Mouse (Mus musculus): Measurements from ENCODE around the gene Amotl1.
"Not testable (repeated sequence)": the region's sequence is repeated elsewhere in the genome, so short reads cannot be mapped to it uniquely, and the experiment has no call there.

Gene Amotl1

DNA sequence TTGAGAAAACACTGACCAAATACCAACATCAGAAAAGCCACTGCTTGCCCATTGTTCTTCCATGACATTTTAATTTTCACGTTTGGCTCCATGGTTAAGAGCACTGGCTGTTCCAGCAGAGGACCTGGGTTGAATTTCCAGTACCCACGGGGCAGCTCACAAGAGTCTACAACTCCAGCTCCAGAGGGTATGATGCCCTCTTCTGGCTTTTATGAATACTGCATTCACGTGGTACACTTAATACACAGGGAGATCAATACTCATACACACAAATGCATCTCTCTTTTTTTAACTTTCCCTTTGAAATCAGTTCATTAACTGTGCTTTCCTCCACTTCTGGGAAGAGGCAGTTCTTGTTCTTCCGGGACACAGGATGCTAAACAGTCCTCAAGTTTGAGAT is 41.4 kb downstream of the Amotl1 start:
- DNase-seq = no peak

DNA sequence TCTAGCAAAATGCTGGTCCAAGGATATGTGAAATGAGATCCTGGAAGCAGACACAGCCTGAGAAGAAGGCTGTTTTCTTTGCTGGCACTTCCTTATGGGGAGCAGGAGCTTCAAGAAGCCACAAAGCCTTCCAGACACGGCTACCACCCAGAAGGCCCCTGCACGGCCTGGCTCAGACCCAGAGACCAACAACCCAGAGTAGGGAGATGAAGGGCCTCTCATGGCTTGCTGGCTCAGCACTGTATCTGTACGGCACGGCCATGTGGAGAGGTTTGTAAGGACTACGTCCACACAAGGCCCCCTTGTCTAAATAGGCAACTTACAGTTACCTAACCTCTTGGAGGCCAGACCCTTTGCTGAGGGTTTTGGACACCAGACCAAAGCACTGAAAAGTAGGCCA is 45.1 kb downstream of the Amotl1 start:
- DNase-seq = no peak

DNA sequence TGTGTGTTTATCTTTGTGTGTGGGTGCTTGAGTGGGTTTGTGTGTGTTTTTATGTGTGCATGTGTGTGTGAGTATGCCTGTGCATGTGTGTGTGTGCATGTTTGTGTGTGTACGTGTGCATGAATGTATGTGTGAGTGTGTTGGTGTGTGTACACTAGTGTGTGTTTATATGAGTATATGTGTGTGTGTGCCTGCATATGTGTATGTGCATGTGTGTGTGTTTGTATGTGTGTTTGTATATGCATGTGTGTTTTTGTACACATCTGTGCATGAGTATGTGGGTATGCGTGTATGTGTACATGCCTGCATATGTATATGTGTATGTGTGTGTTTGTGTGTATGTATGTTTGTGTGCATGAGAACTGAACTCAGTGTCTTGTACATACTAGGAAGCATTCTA is 46.7 kb downstream of the Amotl1 start:
- no peak for DNase-seq

DNA sequence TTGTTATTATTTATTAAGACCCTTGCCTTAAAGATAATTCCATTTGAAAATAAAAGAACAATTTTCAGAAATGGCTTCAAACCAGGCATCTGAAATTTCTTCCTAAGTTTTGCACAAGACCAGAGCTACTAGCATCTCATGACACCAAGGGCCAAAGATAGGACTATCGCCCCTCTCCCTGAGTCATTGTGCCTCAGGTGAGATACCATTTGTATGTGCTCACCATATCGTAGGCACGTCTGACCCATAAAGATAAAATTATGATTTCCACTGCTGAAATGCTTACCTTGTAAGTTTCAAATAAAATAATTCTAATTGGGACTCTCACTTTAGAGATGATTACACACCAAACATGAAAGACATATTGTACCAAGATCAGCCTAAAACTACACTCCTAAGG is 47.4 kb downstream of the Amotl1 start:
- no peak for DNase-seq

DNA sequence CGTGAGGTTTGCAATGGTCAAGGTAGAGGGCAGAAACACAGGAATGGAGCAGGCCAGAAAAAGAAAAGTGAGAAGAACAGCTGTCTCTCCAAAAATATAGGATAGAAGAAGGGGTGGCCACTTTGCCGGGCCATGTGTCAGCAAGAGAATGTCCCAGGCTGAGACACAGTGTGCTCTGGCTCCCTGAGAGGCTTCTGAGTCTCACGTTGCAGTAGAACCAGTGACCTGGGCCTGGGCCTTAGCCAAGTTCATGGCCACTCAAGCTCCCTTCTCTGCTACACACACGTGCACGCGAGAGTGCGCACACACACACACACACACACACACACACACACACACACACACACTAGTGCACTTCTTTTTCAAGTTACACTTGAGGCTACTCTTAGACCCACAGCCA is 48.0 kb downstream of the Amotl1 start:
- no peak for DNase-seq

DNA sequence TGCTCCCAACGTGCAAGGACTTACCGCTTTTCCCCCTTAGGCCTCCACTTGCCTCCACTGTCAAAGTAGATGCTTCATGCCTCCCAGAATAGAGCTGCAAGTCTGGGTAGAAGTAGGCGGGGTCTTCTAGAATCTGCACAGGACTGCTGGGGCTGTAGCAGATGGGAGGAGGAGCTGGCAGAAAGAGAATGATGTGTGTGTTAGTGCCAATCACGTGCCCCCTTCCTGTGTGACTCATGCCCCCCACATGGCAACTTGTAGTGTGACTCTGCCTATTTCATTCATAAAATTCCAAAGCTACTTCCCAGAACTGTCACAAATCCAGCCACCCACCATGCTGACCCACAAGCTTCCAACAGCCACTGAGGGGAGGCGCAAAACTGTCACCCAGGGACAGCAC is 48.4 kb downstream of the Amotl1 start:
- no peak for DNase-seq

DNA sequence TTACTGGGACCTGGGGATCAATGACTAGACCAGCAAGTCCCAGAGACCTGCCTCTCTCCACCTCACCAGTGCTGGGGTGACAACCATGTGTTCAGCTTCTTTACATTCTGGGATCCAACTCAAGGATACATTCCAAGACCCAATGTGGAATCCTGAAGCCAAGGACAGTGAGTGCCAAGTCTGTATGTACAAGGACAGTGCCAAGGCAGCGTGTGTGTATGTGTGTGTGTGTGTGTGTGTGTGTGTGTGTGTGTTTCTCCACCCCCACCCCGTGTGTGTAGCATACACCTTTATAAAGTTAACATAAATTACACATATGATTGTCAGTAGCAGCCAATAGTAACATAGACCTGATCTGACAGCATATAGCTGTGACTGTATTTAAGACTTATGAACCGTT is 49.0 kb downstream of the Amotl1 start:
- no peak for DNase-seq

DNA sequence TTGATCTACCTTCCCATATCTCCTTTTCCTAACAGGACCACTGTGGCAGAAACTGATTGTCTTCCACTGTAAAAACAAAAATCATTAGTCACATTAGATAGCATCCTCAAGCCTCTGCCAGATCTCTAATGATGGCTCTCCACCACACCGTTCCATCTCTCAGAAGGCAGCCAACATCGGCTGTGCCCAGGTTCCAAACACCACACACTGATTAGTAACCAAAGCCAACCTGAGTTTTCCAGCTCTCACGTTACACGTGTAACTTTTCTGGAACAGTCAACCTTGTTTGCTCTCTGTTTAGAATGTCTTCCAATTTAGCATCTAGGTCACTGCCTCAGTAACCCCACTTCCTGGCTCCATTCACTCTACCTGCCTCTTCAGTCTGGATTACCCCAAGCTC is 51.0 kb downstream of the Amotl1 start:
- DNase-seq = no peak

DNA sequence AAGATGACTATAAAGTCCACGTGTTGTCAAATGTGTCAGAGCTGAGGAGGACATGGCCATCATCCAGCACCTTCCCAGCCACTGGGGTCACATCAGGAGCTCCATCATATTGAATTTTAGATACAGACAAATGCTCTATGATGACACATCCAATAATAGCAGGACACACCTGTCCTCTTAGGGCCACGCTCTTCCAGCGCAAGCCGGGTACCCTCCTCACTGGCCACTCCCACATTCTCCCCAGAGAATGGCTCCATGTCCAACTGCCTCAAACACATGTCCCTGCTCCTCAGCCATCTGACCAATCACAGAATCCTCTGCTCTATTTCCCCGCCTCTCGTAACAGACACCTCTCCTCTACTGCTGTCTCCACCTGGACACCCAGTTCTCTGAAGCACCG is 54.2 kb downstream of the Amotl1 start:
- DNase-seq = no peak

DNA sequence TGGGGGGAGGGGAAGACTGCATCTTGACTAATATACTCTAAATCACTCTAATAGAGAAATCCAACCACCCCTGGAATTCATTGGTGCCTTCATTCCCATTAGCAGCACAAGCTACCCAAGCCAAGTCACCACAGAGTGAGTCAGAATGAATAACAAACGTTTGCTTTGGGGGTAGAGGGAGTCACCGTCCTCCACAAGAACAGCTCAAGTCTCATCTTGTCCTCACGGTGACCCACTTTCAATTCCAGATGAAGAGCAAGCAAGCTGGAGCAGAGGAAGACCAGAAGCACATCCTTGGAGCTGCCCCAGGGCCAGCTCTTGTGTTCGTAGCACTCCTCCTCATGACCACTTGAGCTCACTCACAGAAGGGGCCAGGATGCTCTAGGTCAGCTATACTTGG is 56.2 kb downstream of the Amotl1 start:
- DNase-seq = no peak

DNA sequence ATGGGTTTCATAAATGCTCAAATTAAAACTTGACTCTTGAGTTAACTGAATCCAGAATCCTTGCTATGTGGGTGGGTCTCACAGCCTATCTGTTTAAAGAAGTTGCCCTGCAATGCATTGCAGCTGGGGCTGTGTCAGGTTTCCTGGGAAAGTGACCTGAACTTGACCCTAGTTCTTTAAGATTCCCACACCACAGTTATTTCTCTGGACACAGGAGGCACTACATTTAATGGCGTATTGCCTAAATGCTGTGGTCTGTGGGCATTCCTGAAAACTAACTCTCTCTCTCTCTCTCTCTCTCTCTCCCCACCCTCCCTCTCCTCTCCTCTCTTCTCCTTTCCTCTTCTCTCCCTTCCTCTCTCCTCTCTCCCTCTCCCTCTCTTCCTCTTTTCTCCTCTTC is 59.2 kb downstream of the Amotl1 start:
- DNase-seq = no peak

DNA sequence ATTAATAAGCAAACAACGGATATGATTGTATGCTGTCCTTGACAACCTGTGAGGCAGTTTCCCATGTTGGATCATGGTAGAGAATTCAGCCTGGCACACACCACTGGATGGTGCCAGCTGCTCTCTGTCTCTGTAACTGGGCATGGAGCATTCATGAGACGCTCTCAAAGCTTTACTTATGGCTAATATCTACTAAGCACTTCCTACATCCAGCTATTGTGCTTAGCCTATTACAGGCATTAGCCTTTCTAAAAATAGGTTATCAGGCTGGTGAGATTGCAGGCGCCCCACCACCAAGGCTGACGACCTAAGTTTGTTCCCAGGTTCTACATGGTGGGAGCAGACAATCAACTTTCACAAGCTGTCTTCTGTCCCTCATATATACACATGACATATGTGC is 65.9 kb downstream of the Amotl1 start:
- no peak for DNase-seq

DNA sequence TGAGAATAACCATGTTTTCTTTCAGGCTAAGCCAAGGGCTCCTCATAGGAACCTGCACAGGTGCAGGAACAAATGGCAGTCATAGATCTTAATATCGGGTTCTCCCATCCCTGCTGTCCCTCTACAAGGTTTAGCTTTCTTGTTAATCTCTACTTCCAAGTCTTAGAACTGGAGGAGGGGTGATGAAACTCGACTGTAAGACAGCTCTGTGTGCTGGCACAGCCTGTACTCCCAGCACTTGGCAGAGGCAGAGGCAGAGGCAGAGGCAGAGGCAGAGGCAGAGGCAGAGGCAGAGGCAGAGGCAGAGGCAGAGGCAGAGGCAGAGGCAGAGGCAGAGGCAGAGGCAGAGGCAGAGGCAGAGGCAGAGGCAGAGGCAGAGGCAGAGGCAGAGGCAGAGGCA is 68.5 kb downstream of the Amotl1 start:
- DNase-seq = not testable (repeated sequence)

DNA sequence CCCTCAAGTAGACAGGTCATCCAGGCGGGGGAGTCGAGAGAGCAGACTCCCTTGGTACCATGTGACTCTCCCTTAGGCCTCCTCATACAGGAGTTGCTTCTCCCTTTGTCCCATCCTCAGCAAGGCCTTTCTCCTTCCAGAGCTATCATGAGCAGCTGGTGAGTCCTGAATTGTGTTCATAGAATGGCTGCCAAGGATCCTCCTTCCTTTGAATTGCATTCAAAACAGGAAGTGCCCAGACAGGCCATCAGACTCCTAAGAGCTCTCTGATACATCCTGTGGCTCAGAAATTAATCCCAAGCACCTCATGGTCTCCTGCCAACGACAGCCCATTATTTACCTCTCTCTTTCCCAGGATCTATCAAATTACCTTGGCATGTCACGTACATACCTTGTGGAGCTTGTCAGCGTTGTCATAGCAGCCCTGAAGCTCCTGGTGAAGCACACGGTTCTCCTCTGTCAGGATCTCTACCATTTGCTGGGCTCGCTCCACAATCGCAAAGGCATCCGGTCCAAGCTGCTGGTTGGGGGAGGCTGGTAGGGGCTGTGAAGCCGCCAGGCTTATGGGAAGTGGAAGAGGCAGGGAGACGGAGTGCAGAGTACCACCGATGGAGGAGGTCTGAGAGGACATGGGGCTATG is 70.0 kb downstream of the Amotl1 start:
- no peak for DNase-seq

DNA sequence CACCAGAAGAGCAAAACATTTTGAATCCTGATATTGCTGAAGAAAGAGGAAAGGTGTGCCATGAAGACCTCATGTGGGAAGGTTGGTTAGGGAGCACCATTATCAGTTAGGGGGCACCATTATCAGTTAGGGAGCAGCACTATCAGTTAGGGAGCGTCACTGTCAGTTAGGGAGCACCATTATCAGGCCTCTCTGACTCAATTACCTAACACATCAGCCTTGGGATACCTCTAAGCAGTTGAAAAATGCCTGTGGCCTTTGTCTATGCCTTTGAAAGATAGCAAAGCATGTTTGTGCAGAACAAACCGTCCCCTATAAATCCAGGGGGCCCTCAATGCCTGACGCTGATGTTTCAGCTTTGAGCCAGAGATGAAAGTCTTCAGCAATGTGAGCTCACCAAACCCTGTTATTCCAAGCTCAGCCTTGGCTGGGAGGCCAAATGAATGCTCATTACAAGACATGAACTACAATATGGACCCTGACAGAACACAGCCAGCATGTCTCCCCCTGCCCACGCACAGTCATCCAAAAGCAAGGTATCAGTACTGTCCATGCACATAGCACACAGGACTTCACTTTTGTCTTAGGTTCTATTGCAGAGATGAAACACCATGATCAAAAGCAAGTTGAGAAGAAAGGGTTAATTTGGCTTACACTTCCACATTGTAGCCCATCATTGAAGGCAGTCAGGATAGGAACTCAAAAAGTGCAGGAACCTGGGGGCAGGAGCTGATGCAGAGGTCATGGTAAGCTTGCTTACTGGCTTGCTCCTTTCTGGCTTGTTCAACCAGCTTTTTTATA is 75.5 kb downstream of the Amotl1 start:
- DNase-seq = no peak

DNA sequence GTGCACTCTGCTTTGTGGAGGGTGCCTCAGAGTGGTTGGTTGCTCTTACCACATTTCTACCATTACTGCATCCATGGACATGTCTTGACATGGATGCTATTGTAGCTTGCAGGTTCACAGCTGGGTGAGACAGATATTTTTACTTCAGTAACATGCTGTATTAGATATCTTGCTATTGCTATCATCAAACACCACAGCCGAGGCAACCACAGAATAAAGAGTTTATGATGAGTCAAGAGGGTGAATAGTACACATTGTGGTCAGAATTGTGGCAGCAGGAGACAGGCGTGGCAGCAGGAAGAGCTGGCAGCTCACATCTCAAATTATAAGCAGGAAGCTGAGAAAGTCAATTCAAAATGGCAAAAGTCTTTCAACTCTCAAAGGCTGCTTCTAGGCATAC is 76.4 kb downstream of the Amotl1 start:
- DNase-seq = no peak

DNA sequence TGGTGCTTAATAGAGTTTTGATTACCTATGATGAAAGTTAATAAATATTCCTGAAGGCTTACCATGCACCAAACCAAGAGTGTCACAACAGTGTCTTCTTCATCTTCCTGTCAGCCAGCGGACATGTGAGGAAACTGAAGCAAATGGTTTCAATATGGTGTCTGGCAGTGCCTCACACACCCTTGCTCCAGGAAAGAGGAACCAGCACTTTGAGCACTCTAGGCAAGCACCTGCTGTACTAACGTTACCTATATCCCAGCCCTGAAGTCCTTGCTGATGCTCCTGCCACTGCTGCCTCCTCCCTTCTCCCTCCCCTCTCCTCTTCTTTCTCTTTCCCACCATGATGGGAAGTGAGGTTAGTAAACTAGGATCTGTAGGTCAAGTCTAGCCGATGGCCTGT is 80.4 kb downstream of the Amotl1 start:
- no peak for DNase-seq

DNA sequence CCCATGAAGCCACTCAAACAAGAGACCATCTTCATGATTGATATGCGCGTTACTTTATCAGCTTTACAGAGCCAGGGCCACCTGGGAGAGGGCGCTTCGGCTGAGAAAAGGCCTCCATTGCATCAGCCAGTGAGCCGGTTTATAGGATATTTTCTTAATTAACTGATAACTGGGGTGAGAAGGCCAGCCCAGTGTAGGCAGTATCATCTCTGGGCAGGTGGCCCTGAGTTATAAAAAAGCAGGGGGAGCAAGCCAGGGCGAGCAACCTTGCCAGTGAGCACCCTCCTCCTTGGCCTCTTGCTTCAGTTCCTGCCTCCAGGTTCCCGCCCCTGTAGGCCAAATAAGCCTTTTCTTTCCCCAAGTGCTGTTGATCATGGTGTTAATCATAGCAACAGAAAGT is 81.5 kb downstream of the Amotl1 start:
- DNase-seq = no peak

DNA sequence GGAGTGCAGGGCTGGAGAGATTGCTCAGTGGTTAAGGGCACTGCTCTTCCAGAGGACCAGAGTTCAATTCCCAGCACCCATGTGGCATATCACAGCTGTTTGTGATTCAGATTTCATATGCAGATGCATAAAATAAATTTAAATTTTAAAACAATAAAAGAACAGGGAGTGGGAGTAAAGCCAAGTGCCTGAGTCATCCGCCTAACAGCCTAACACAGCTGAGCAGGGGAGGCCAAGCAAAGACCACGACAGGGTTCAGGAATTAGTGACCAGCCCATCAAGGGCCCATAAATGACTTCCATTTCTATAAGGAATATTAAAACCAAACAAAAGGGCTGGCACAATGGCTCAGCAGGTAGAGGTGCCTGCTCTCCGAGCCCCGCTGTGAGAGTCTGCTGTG is 84.3 kb downstream of the Amotl1 start:
- DNase-seq = no peak

DNA sequence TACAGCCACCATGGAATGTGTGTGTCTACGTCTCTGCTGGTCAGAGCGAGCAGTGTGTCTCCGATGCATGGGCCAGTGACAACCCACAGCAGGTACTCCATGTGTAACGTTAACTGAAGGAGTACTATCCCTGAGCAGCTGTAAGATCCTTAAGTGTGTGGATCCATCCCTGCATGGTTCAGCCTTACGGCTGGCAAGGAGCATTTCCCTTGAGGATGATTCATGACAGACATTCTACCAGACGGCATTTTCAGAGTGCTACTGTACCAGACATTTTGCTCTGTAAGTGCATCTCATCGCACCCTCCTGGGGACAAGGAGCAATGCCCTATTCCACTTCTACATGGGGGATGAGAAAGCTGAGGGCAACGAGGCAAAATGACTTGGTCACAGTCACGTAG is 84.9 kb downstream of the Amotl1 start:
- DNase-seq = no peak

DNA sequence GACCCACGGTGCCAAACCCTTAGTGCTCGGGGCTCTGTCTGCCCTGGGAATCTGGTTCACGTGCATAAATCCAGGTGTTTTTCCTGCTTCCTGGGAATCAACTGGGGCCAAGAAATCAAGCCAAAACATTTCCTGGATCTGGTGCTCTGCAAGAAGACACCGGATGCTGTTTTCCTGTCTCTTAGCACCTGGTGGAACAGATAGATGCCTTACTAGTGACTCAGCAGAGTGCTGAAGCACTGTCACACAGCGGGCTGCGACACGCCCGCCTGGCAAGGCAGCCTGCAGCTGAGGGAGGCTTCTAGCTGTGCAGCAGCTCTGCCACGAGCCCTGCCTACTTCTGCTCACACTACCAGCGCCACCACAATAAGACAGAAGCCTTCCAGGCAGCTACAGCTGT is 85.4 kb downstream of the Amotl1 start:
- DNase-seq = peak; percentile 80

DNA sequence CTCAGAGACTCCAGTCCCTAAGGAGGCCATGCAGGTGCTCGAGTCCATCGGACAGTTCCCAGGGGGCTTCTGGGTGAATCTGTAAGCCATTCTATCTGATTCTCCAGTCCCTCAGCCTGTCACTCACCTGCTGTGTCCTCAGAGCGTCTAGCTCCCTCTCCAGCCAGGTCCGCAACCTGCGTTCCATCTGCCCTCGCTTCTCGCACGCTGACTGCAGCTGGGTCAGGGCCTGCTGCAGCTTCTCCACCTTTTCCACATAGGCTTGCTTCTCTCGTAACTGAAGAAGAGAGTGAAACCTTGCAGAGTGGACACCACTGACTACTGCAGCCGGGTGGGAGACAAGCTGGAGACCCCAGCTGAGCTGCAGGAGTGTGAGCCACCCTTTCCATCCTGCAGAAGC is 86.5 kb downstream of the Amotl1 start:
- no peak for DNase-seq

DNA sequence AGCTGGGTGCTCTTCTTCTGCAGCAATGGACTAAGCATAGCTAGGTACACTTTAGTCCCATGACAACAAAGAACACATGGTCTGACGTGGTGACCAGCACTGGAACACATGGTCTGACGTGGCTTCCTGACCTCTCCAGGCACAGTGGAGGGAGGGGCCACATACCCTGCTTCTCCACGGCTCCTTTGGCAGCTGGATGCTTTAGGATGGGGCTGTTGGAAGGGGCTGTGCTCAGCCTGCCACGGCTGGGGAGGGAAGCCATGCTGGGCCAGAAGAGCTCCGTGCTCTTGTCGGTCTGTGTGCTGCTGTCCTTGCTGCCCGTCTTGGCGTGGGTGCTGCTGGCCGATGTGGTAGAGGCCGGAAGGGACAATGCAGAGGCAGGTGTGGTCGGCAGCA is 96.5 kb downstream of the Amotl1 start:
- DNase-seq = no peak

DNA sequence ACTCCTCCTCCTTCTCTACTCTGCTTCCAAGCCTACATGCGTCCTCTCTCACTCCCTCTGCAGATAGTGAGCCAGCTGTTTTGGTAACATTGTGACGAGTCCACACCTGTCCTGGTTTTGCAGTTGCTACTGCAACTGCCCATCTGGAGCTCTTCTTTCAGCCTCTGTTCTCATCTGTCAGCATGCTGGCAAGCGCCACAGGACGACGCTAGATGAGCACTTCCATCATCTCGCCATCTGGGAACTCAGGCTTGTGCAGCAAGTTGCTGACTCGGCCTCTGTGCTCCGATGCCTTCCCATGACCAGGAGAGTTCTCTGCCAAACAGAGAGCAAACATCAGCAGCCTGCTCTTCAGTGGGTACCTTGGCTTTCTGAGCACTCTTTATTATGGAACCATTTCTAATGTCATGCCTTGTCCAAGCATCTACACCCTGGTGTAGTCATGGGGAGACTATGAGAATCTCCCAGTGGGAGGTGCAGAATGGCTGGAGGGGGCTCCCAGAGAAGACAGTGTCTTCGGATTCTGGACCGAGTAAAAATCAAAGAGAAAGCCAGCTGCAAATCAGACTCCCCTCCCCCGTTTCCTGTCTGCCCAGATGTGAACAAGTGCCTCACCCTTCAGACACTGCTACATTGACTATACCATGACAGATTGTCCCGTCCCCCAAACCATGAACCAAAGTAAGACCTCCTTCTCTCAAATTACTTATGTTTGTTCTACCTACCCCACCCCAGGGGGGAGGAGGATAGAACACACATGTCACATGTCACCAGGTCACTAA is 97.1 kb downstream of the Amotl1 start:
- DNase-seq = peak; percentile 50

Measured in thymus, postnatal 4 days (tissue).